Mouse (Mus musculus) CH12.LX (cell line): Measurements from ENCODE around the gene Mesd. TPM values are rescaled to one million over a fixed set of nuclear protein-coding genes. Genes with fewer than 3 reads are reported as not detected.

Experiments
- DNase-seq: peaks from one replicate; pipeline ENCODE4 v3.0.0-alpha.2; 2013; ENCODE audit errors: extremely low read depth
- H3K27ac ChIP-seq: 2 replicates; pipeline ENCODE4 v1.5.1; 2012; ENCODE audit warnings: low read depth, mild to moderate bottlenecking, control low read depth, moderate library complexity; ENCODE audit not compliant: insufficient read depth
- H3K27me3 ChIP-seq: replicated peaks from 2 replicates; pipeline ENCODE3; 2012; ENCODE audit warnings: inconsistent platforms
- H3K36me3 ChIP-seq, 2 experiments: replicated peaks in 1 of 2; 2 replicates each; pipeline versions ENCODE3 to v1.6.1; 2012; ENCODE audit warnings: inconsistent platforms in 1 of 2, low read length in 1 of 2, mild to moderate bottlenecking in 1 of 2, mixed read lengths in 1 of 2, moderate library complexity in 1 of 2; ENCODE audit not compliant: control insufficient read depth in 1 of 2, insufficient read depth in 1 of 2
- H3K4me1 ChIP-seq, 2 experiments: 2 replicates each; pipeline ENCODE4 v1.6.1; 2012; ENCODE audit warnings: inconsistent platforms in 1 of 2, moderate library complexity in 1 of 2; ENCODE audit not compliant: insufficient read depth in 2 of 2, control insufficient read depth in 1 of 2
- H3K4me2 ChIP-seq: 2 replicates; pipeline ENCODE4 v1.6.1; 2012; ENCODE audit warnings: low read depth, mild to moderate bottlenecking, control low read depth; ENCODE audit not compliant: poor library complexity, insufficient read depth, severe bottlenecking
- H3K4me3 ChIP-seq, 3 experiments: fragments of 150-350 bp in 1 of 3; sonication (generic) in 1 of 3; replicated peaks in 1 of 3; 2 replicates each; pipeline versions ENCODE3 to v1.5.1; 2011 to 2012; ENCODE audit warnings: low read depth in 2 of 3, low read length in 2 of 3, mild to moderate bottlenecking in 2 of 3, moderate library complexity in 2 of 3, control low read depth in 1 of 3, improper control_type of control experiment in 1 of 3, inconsistent platforms in 1 of 3, mixed read lengths in 1 of 3; ENCODE audit not compliant: poor library complexity in 1 of 3
- H3K79me2 ChIP-seq: replicated peaks from 2 replicates; pipeline ENCODE4 v1.6.1; 2012; ENCODE audit warnings: mild to moderate bottlenecking, moderate library complexity; ENCODE audit not compliant: control insufficient read depth, poor library complexity, insufficient read depth, severe bottlenecking; ENCODE audit errors: extremely low read depth
- H3K9ac ChIP-seq: 2 replicates; pipeline ENCODE4 v1.6.1; 2012; ENCODE audit warnings: low read depth, mild to moderate bottlenecking, control low read depth, moderate library complexity; ENCODE audit not compliant: insufficient read depth
- H3K9me3 ChIP-seq: replicated peaks from 2 replicates; pipeline ENCODE3; 2012; ENCODE audit warnings: low read length, inconsistent platforms, mixed read lengths
- BHLHE40 ChIP-seq: IDR thresholded peaks from 2 replicates; pipeline ENCODE4 v1.6.1; 2011; ENCODE audit warnings: mild to moderate bottlenecking, low read depth, low read length, improper control_type of control experiment
- CHD1 ChIP-seq: IDR thresholded peaks from 2 replicates; pipeline ENCODE4 v1.6.1; 2012; ENCODE audit warnings: low read depth, low read length, improper control_type of control experiment, inconsistent platforms
- CHD2 ChIP-seq: IDR thresholded peaks from 2 replicates; pipeline ENCODE4 v1.6.1; 2011; ENCODE audit warnings: low read length, improper control_type of control experiment
- CTCF ChIP-seq, 2 experiments: IDR thresholded peaks in 1 of 2; conservative IDR thresholded peaks in 1 of 2; 2 replicates each; pipeline ENCODE4 v1.5.1; 2011 to 2012; ENCODE audit warnings: low read depth in 2 of 2, low read length in 2 of 2, improper control_type of control experiment in 1 of 2, inconsistent platforms in 1 of 2, mild to moderate bottlenecking in 1 of 2, moderate library complexity in 1 of 2
- EP300 ChIP-seq: IDR thresholded peaks from 2 replicates; pipeline ENCODE4 v1.6.1; 2011; ENCODE audit warnings: low read length, improper control_type of control experiment
- ETS1 ChIP-seq: conservative IDR thresholded peaks from 2 replicates; pipeline ENCODE4 v1.6.1; 2012; ENCODE audit warnings: low read depth, mild to moderate bottlenecking, inconsistent platforms, low read length, improper control_type of control experiment, moderate library complexity
- JUN ChIP-seq: IDR thresholded peaks from 2 replicates; pipeline ENCODE4 v1.6.1; 2011; ENCODE audit warnings: low read depth, mild to moderate bottlenecking, low read length, improper control_type of control experiment, moderate library complexity; ENCODE audit not compliant: insufficient read depth
- JUND ChIP-seq: conservative IDR thresholded peaks from 2 replicates; pipeline ENCODE4 v1.6.1; 2011; ENCODE audit warnings: low read depth, low read length, improper control_type of control experiment
- KAT2A ChIP-seq: IDR thresholded peaks from 2 replicates; pipeline ENCODE4 v1.6.1; 2012; ENCODE audit warnings: low read length, improper control_type of control experiment, inconsistent platforms; ENCODE audit not compliant: insufficient replicate concordance
- MAFK ChIP-seq: IDR thresholded peaks from 2 replicates; pipeline ENCODE4 v1.6.1; 2011; ENCODE audit warnings: low read length, improper control_type of control experiment; ENCODE audit not compliant: insufficient replicate concordance
- MAX ChIP-seq: IDR thresholded peaks from 2 replicates; pipeline ENCODE4 v1.6.1; 2011; ENCODE audit warnings: low read length, improper control_type of control experiment
- MAZ ChIP-seq: IDR thresholded peaks from 2 replicates; pipeline ENCODE4 v1.6.1; 2012; ENCODE audit warnings: low read depth, mild to moderate bottlenecking, inconsistent platforms, low read length, improper control_type of control experiment, moderate library complexity
- MEF2A ChIP-seq: IDR thresholded peaks from 2 replicates; pipeline ENCODE4 v1.6.1; 2014; ENCODE audit warnings: low read depth, mild to moderate bottlenecking, inconsistent platforms, low read length, improper control_type of control experiment, borderline replicate concordance
- MXI1 ChIP-seq: IDR thresholded peaks from 2 replicates; pipeline ENCODE4 v1.6.1; 2011; ENCODE audit warnings: mild to moderate bottlenecking, low read depth, low read length, improper control_type of control experiment
- MYC ChIP-seq: IDR thresholded peaks from 2 replicates; pipeline ENCODE4 v1.6.1; 2011; ENCODE audit warnings: low read depth, mild to moderate bottlenecking, improper control_type of control experiment, low read length
- NELFE ChIP-seq: IDR thresholded peaks from 2 replicates; pipeline ENCODE4 v1.6.1; 2011; ENCODE audit warnings: low read depth, low read length, improper control_type of control experiment
- NRF1 ChIP-seq: IDR thresholded peaks from 2 replicates; pipeline ENCODE4 v1.6.1; 2014; ENCODE audit warnings: low read depth, mild to moderate bottlenecking, inconsistent platforms, low read length, improper control_type of control experiment, moderate library complexity
- PAX5 ChIP-seq: IDR thresholded peaks from 2 replicates; pipeline ENCODE4 v1.6.1; 2012; ENCODE audit warnings: low read length, inconsistent platforms, mixed read lengths
- POLR2A ChIP-seq: IDR thresholded peaks from 2 replicates; pipeline ENCODE4 v1.6.1; 2011; ENCODE audit warnings: low read depth, mild to moderate bottlenecking, improper control_type of control experiment, low read length
- RAD21 ChIP-seq: IDR thresholded peaks from 2 replicates; pipeline ENCODE4 v1.6.1; 2011; ENCODE audit warnings: low read depth, mild to moderate bottlenecking, low read length, improper control_type of control experiment, moderate library complexity
- RCOR1 ChIP-seq: conservative IDR thresholded peaks from 2 replicates; pipeline ENCODE4 v1.6.1; 2012; ENCODE audit warnings: low read depth, mild to moderate bottlenecking, inconsistent platforms, low read length, improper control_type of control experiment
- SIN3A ChIP-seq: IDR thresholded peaks from 2 replicates; pipeline ENCODE4 v1.6.1; 2012; ENCODE audit warnings: low read length, improper control_type of control experiment, inconsistent platforms
- SMC3 ChIP-seq: IDR thresholded peaks from 2 replicates; pipeline ENCODE4 v1.6.1; 2011; ENCODE audit warnings: low read depth, low read length, improper control_type of control experiment
- TCF12 ChIP-seq: IDR thresholded peaks from 2 replicates; pipeline ENCODE4 v1.6.1; 2014; ENCODE audit warnings: low read depth, mild to moderate bottlenecking, inconsistent platforms, low read length, improper control_type of control experiment
- UBTF ChIP-seq: IDR thresholded peaks from 2 replicates; pipeline ENCODE4 v1.6.1; 2012; ENCODE audit warnings: low read depth, mild to moderate bottlenecking, inconsistent platforms, low read length, improper control_type of control experiment, moderate library complexity
- USF1 ChIP-seq: IDR thresholded peaks from 2 replicates; pipeline ENCODE4 v1.6.1; 2014; ENCODE audit warnings: low read depth, mild to moderate bottlenecking, inconsistent platforms, low read length, improper control_type of control experiment
- ZC3H11A ChIP-seq: IDR thresholded peaks from 2 replicates; pipeline ENCODE4 v1.6.1; 2012; ENCODE audit warnings: low read depth, mild to moderate bottlenecking, inconsistent platforms, low read length, improper control_type of control experiment
- ZKSCAN1 ChIP-seq: IDR thresholded peaks from 2 replicates; pipeline ENCODE4 v1.6.1; 2012; ENCODE audit warnings: low read depth, inconsistent platforms, low read length, improper control_type of control experiment, borderline replicate concordance
- ZMIZ1 ChIP-seq: IDR thresholded peaks from 2 replicates; pipeline ENCODE4 v1.6.1; 2012; ENCODE audit warnings: low read depth, mild to moderate bottlenecking, inconsistent platforms, low read length, improper control_type of control experiment
- ZNF384 ChIP-seq: IDR thresholded peaks from 2 replicates; pipeline ENCODE4 v1.6.1; 2012; ENCODE audit warnings: low read depth, low read length, improper control_type of control experiment, inconsistent platforms
- dilution Hi-C: fragments of 300-500 bp; cut with MboI; formaldehyde crosslinking; loops from 2 replicates; pipeline ENCODE4 v1.14.3; 2020; ENCODE audit warnings: low sequenced_read_pairs; ENCODE audit not compliant: extremely low pct_unique_long_range_greater_than_20kb, extremely low pct_ligation_motif_present
- in situ Hi-C: fragments of 300-500 bp; cut with MboI; formaldehyde crosslinking; loops from 3 replicates; pipeline ENCODE4 v1.14.3; 2019; ENCODE audit warnings: low sequenced_read_pairs, low pct_ligation_motif_present, low pct_unique_long_range_greater_than_20kb, mixed read lengths
- polyA plus RNA-seq: library from polyadenylated mRNA; unstranded; fragments of >175 nt; gene quantifications from 2 replicates; pipeline ENCODE4 v1.2.1, GENCODE M21; 2012; ENCODE audit warnings: low read depth; ENCODE audit not compliant: insufficient read length
- total RNA-seq, 2 experiments: library from RNA; depleted of rRNA; stranded (reverse); fragments of 300-350 nt in 1 of 2; fragments of >200 nt in 1 of 2; gene quantifications; 2 replicates each; pipeline ENCODE4 v1.2.3; 2012 to 2014

The Mesd gene
- total and polyA plus RNA-seq, 3 experiments, result 33.4 to 67.6 (median 40.6) TPM

DNA sequence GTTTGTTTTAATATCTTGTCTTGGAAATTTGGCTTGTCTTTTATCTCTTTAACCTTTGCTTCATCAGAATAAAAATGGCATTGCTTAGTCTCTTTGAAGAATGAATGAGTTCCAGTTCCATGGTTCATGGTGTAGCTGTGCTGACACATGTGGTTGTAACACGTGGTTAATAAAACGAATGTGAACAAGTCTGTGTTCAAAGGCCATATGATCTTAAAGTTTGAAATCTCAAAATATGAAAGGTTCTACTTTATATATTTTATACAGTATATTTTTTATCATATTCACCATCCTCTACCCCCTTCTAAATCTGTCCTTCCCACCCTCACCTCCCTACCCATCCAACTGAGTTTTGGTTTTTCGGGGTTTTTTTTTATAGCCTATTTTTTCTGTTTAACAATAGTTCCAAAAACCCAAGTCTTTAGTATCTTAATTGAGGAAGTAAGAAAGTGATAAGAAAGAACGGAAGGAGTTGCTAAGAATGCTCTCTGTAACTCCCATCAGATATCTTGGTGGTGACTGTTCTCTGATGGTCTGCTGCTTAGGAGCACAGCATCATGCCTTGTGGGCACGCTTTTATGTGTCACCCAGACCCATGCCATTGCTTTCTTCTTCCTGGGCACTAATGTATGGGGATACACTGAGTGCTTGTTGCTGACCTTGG is 11.9 kb downstream of the Mesd start:
- dilution Hi-C loops, result no loop called here

DNA sequence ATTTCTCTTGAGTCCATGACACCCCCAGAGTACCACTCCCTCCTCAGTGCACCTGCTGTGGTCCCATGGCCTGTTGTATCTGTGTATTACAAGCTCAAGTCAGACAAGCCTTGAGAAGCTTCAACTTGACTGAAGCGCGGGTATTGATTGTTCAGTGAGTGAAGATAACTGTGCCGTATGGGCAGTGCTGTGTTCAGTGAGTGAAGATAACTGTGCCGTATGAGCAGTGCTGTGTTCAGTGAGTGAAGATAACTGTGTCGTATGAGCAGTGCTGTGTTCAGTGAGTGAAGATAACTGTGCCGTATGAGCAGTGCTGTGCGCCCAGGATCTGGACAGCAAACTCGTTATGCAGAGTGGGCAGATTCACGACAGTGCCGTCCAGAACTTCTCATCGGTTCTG is 14.0 kb downstream of the Mesd start:
- Histone ChIP-seq H3K4me2 (no peak overlapping the region), H3K27ac (no peak overlapping the region), H3K4me1 (peaks cover 0 to 26% of the 10 kb centered on the region in 2 experiments; a peak in 3 of 4 replicates), H3K79me2 (peaks cover 19% of the 10 kb centered on the region), H3K27me3 (no peaks in the 10 kb centered on the region), H3K9me3 (no peaks in the 10 kb centered on the region), H3K4me3 (no peak overlapping the region), H3K36me3 (peaks cover 45 to 70% of the 10 kb centered on the region in 2 experiments), H3K9ac (no peak overlapping the region)
- in situ Hi-C loops, result loop anchor here (5.0 to 25.0 kb wide), 2 partner anchors 236 to 379 kb away; no protein-coding TSS in a partner anchor
- dilution Hi-C loops, result no loop called here
- no peak for TF ChIP-seq UBTF
- TF ChIP-seq ZNF384, result no peak
- TF ChIP-seq MEF2A, result no peak
- no peak for TF ChIP-seq POLR2A
- no peak for TF ChIP-seq JUN
- no peak for TF ChIP-seq PAX5
- no peak for TF ChIP-seq JUND
- no peak for TF ChIP-seq BHLHE40
- TF ChIP-seq MAFK, result no peak
- no peak for TF ChIP-seq CHD1
- TF ChIP-seq NELFE, result no peak
- TF ChIP-seq MYC, result no peak
- TF ChIP-seq ZMIZ1, result no peak
- TF ChIP-seq ETS1, result no peak
- TF ChIP-seq USF1, result no peak
- TF ChIP-seq CTCF (conservative IDR thresholded peaks at IDR 0.05 in 1 of 2, IDR thresholded peaks at IDR 0.05 in 1 of 2; ENCODE audit: low read depth in 2 of 2, low read length in 2 of 2), result no peak
- TF ChIP-seq KAT2A, result no peak
- TF ChIP-seq NRF1, result no peak
- TF ChIP-seq CHD2, result no peak
- no peak for TF ChIP-seq MAZ
- no peak for DNase-seq

More for the DNA sequence above, 11.9 kb downstream of the Mesd start:
- Histone ChIP-seq H3K4me2 (no peak overlapping the region), H3K27me3 (no peaks in the 10 kb centered on the region), H3K9ac (no peak overlapping the region), H3K36me3 (peaks cover 45 to 65% of the 10 kb centered on the region in 2 experiments), H3K9me3 (no peaks in the 10 kb centered on the region), H3K27ac (no peak overlapping the region), H3K4me3 (no peak overlapping the region), H3K79me2 (peaks cover 24% of the 10 kb centered on the region), H3K4me1 (peaks cover 0 to 30% of the 10 kb centered on the region in 2 experiments; a peak in 3 of 4 replicates)
- TF ChIP-seq EP300 (no peak), KAT2A (no peak), PAX5 (no peak), MAX (no peak), ZC3H11A (no peak), POLR2A (no peak), ZMIZ1 (no peak), SMC3 (no peak), ZNF384 (no peak), ZKSCAN1 (no peak), MXI1 (no peak), RCOR1 (no peak), TCF12 (no peak), NELFE (no peak), CHD2 (no peak), JUND (no peak), CTCF (conservative IDR thresholded peaks at IDR 0.05 in 1 of 2, IDR thresholded peaks at IDR 0.05 in 1 of 2; ENCODE audit: low read depth in 2 of 2, low read length in 2 of 2) (no peak), RAD21 (no peak), SIN3A (no peak)
- no peak for DNase-seq
- in situ Hi-C loops, result loop anchor here (5.0 to 25.0 kb wide), 2 partner anchors 234 to 381 kb away; no protein-coding TSS in a partner anchor
